Mouse (Mus musculus) stomach, embryonic 15.5 days (tissue): Measurements from ENCODE around the gene Camk2n2. TPM values are rescaled to one million over a fixed set of nuclear protein-coding genes. Genes with fewer than 3 reads are reported as not detected.

Experiments
- ATAC-seq: fragments of 200-750 bp; cut with Nextera tagmentation; 2 replicates; pipeline ENCODE4 v1.8.0; 2017; ENCODE audit warnings: low read depth, moderate number of reproducible peaks, moderate TSS enrichment; ENCODE audit not compliant: insufficient read depth, low FRiP score
- H3K27ac ChIP-seq: fragments of 300-500 bp; sonication (generic); 2 replicates; pipeline ENCODE4 v1.5.1; 2015; ENCODE audit warnings: mild to moderate bottlenecking, inconsistent platforms
- H3K27me3 ChIP-seq: fragments of 300-500 bp; sonication (generic); replicated peaks from 2 replicates; pipeline ENCODE4 v1.6.1; 2015; ENCODE audit warnings: inconsistent platforms
- H3K36me3 ChIP-seq: fragments of 300-500 bp; sonication (generic); 2 replicates; pipeline ENCODE4 v1.6.1; 2015; ENCODE audit warnings: inconsistent platforms
- H3K4me1 ChIP-seq: fragments of 300-500 bp; sonication (generic); 2 replicates; pipeline ENCODE4 v1.6.1; 2015; ENCODE audit warnings: inconsistent platforms
- H3K4me2 ChIP-seq: fragments of 300-500 bp; sonication (generic); 2 replicates; pipeline ENCODE4 v1.6.1; 2015; ENCODE audit warnings: mild to moderate bottlenecking, inconsistent platforms
- H3K4me3 ChIP-seq: fragments of 300-500 bp; sonication (generic); replicated peaks from 2 replicates; pipeline ENCODE4 v1.5.1; 2015; ENCODE audit warnings: inconsistent platforms
- H3K9ac ChIP-seq: fragments of 300-500 bp; sonication (generic); 2 replicates; pipeline ENCODE4 v1.6.1; 2015; ENCODE audit warnings: inconsistent platforms
- H3K9me3 ChIP-seq: fragments of 300-500 bp; sonication (generic); 2 replicates; pipeline ENCODE4 v1.6.1; 2016; ENCODE audit warnings: inconsistent platforms
- WGBS: fragments of 180-500 bp; shearing (Covaris S2); methylation state at CpG from one replicate; pipeline ENCODE4 v1.1.7; 2015; 5-methylcytosine and 5-hydroxymethylcytosine counted together
- polyA plus RNA-seq: library from polyadenylated mRNA; unstranded; fragments of >200 nt; fragmentation: Nextera tagmentation; extraction: Ambion mirVana; gene quantifications from 2 replicates; pipeline ENCODE4 v1.2.1, GENCODE M21; 2015

The Camk2n2 gene
- polyA plus RNA-seq, 1 experiment from 2014 or later = 1.4 TPM

GRCm38 (mm10) chr16:20629731-20630634 is 8.9 kb upstream of the Camk2n2 start, which contains the start of gene Ece2:
Gene Ece2, plus strand, starts transcription at chr16:20629828.
- peak within 1 kb of the TSS; percentile 52; the same call in 1 of the 2 replicates for H3K9ac ChIP-seq
- peaks cover 8% of the 10 kb centered on the region; the same call in 1 of the 2 replicates for H3K4me1 ChIP-seq
- H3K4me2 ChIP-seq = peak within 1 kb of the TSS; percentile 95
- peaks cover 12% of the 10 kb centered on the region; the same call in 1 of the 2 replicates for H3K27me3 ChIP-seq
- H3K4me3 ChIP-seq = peak within 1 kb of the TSS; percentile 51
- H3K27ac ChIP-seq = no peak within 1 kb of the TSS
- 6% methylated on average over 50 of the region's 54 CpGs for WGBS
- no peaks in the 10 kb centered on the region for H3K9me3 ChIP-seq
- peak; percentile 27; the same call in 1 of the 2 replicates for ATAC-seq
- H3K36me3 ChIP-seq = no peaks in the 10 kb centered on the region

GRCm38 (mm10) chr16:20628871-20629391 is 7.8 kb upstream of the Camk2n2 start:
- H3K9me3 ChIP-seq = no peaks in the 10 kb centered on the region
- peaks cover 12% of the 10 kb centered on the region; the same call in 1 of the 2 replicates for H3K27me3 ChIP-seq
- no peak overlapping the region for H3K9ac ChIP-seq
- H3K36me3 ChIP-seq = no peaks in the 10 kb centered on the region
- H3K4me2 ChIP-seq = no peak overlapping the region
- H3K27ac ChIP-seq = no peak overlapping the region
- H3K4me3 ChIP-seq = no peak overlapping the region
- no peak for ATAC-seq
- WGBS = 54% methylated on average over 11 of the region's 11 CpGs
- H3K4me1 ChIP-seq = peaks cover 8% of the 10 kb centered on the region; the same call in 1 of the 2 replicates

- Histone ChIP-seq H3K4me3 (no peak overlapping the region), H3K4me2 (no peak overlapping the region), H3K9ac (no peak overlapping the region), H3K36me3 (no peaks in the 10 kb centered on the region), H3K9me3 (no peaks in the 10 kb centered on the region), H3K27me3 (peaks cover 32% of the 10 kb centered on the region), H3K4me1 (peaks cover 24% of the 10 kb centered on the region), H3K27ac (no peak overlapping the region)
- WGBS = 52% methylated on average over 2 of the region's 2 CpGs
- ATAC-seq = no peak
These were observed 2.1 kb upstream of the Camk2n2 start for GRCm38 (mm10) chr16:20623211-20623610.

- no peaks in the 10 kb centered on the region for H3K36me3 ChIP-seq
- under 1% methylated on average over 37 of the region's 37 CpGs for WGBS
- peak; percentile 28; the same call in 1 of the 2 replicates for ATAC-seq
- H3K4me1 ChIP-seq = peaks cover 24% of the 10 kb centered on the region
- 0 out of 2 replicates have a peak overlapping the region, but pooled peaks have one; percentile 20 for H3K9ac ChIP-seq
- H3K9me3 ChIP-seq = no peaks in the 10 kb centered on the region
- H3K27ac ChIP-seq = 0 out of 2 replicates have a peak overlapping the region, but pooled peaks have one; percentile 14
- peak overlapping the region; percentile 97 for H3K4me2 ChIP-seq
- peak overlapping the region; percentile 67 for H3K4me3 ChIP-seq
- H3K27me3 ChIP-seq = peaks cover 32% of the 10 kb centered on the region
These were observed 1.1 kb upstream of the Camk2n2 start for GRCm38 (mm10) chr16:20621991-20622685.

- Histone ChIP-seq H3K9ac (peak overlapping the region; percentile 10; the same call in 1 of the 2 replicates), H3K36me3 (no peaks in the 10 kb centered on the region), H3K27ac (no peak overlapping the region), H3K4me2 (peak overlapping the region; percentile 97), H3K27me3 (peaks cover 32% of the 10 kb centered on the region), H3K9me3 (no peaks in the 10 kb centered on the region), H3K4me3 (peak overlapping the region; percentile 67), H3K4me1 (peaks cover 24% of the 10 kb centered on the region)
- WGBS = 0% methylated on average over 32 of the region's 32 CpGs
- ATAC-seq = no peak
These were observed 316 bp downstream of the Camk2n2 start for GRCm38 (mm10) chr16:20620751-20621190.

- Histone ChIP-seq H3K27ac (no peak overlapping the region), H3K9me3 (no peaks in the 10 kb centered on the region), H3K4me3 (peak overlapping the region; percentile 67), H3K4me2 (peak overlapping the region; percentile 97), H3K9ac (no peak overlapping the region), H3K36me3 (no peaks in the 10 kb centered on the region), H3K4me1 (peaks cover 24% of the 10 kb centered on the region), H3K27me3 (peaks cover 32% of the 10 kb centered on the region)
- ATAC-seq = no peak
- WGBS = 3% methylated on average over 9 of the region's 9 CpGs
These were observed 720 bp downstream of the Camk2n2 start for GRCm38 (mm10) chr16:20620399-20620735.

GRCm38 (mm10) chr16:20619541-20620398 is 1.3 kb downstream of the Camk2n2 start:
- peaks cover 24% of the 10 kb centered on the region for H3K4me1 ChIP-seq

GRCm38 (mm10) chr16:20611357-20612227 is 9.5 kb downstream of the Camk2n2 start, which contains the start of the genes Eef1akmt4, Gm49333 and Alg3:
Gene Eef1akmt4, plus strand, starts transcription at chr16:20611593.
Gene Gm49333, plus strand, starts transcription at chr16:20611610.
Gene Alg3, minus strand, starts transcription at chr16:20611735.
- H3K27ac ChIP-seq = peak within 1 kb of the TSS; percentile 81
- H3K36me3 ChIP-seq = peaks cover 12% of the 10 kb centered on the region
- peak within 1 kb of the TSS; percentile 92 for H3K4me3 ChIP-seq
- H3K4me2 ChIP-seq = peak within 1 kb of the TSS; percentile 83
- H3K9ac ChIP-seq = peak within 1 kb of the TSS; percentile 74
- no peaks in the 10 kb centered on the region for H3K27me3 ChIP-seq
- WGBS = 2% methylated on average over 41 of the region's 41 CpGs
- ATAC-seq = peak; percentile 97
- H3K9me3 ChIP-seq = no peaks in the 10 kb centered on the region
- 0 out of 2 replicates have a peak, but pooled peaks cover 11% of the 10 kb centered on the region for H3K4me1 ChIP-seq

More at GRCm38 (mm10) chr16:20619541-20620398, 1.3 kb downstream of the Camk2n2 start:
- Histone ChIP-seq H3K27ac (no peak overlapping the region), H3K9me3 (no peaks in the 10 kb centered on the region), H3K27me3 (peaks cover 32% of the 10 kb centered on the region), H3K36me3 (no peaks in the 10 kb centered on the region), H3K4me2 (peak overlapping the region; percentile 97), H3K4me3 (peak overlapping the region; percentile 67), H3K9ac (no peak overlapping the region)
- ATAC-seq = peak; percentile 56; the same call in 1 of the 2 replicates
- WGBS = 3% methylated on average over 81 of the region's 83 CpGs

GRCm38 (mm10) chr16:20610501-20611356 is 10.4 kb downstream of the Camk2n2 start:
- peaks cover 16% of the 10 kb centered on the region for H3K36me3 ChIP-seq
- H3K9ac ChIP-seq = peak overlapping the region; percentile 74
- H3K4me3 ChIP-seq = peak overlapping the region; percentile 92
- H3K4me2 ChIP-seq = peak overlapping the region; percentile 83
- H3K27ac ChIP-seq = peak overlapping the region; percentile 81
- WGBS = under 1% methylated on average over 28 of the region's 28 CpGs
- ATAC-seq = peak; percentile 53; the same call in 1 of the 2 replicates
- H3K9me3 ChIP-seq = no peaks in the 10 kb centered on the region
- 0 out of 2 replicates have a peak, but pooled peaks cover 11% of the 10 kb centered on the region for H3K4me1 ChIP-seq
- no peaks in the 10 kb centered on the region for H3K27me3 ChIP-seq
